Mouse (Mus musculus): ENCODE results near the gene Fyn. TPM values are rescaled to one million over a fixed set of nuclear protein-coding genes. Genes with fewer than 3 reads are reported as not detected.

The Fyn gene
- polyA plus RNA-seq (2015; fragmentation: Nextera tagmentation; extraction: Ambion mirVana), result 11.2 and 13.3 TPM in 2 replicates

GRCm38 (mm10) chr10:39368572-39369135, at the start of gene Fyn:
Fyn (plus strand) TSS chr10:39368855.
- ATAC-seq (ENCODE audit: extremely low read depth, insufficient number of reproducible peaks, low FRiP score, low TSS enrichment), result no peak
- no peaks in the 10 kb centered on the region for H3K9me3 ChIP-seq
- no peaks in the 10 kb centered on the region for H3K27me3 ChIP-seq (replicated peaks)
- peaks cover 45% of the 10 kb centered on the region for H3K4me1 ChIP-seq
- peak within 1 kb of the TSS; percentile 83 for H3K4me2 ChIP-seq
- H3K4me3 ChIP-seq, result peak within 1 kb of the TSS; percentile 82
- peak within 1 kb of the TSS; percentile 88 for H3K9ac ChIP-seq
- no peaks in the 10 kb centered on the region for H3K36me3 ChIP-seq
- 21% methylated on average over 8 of the region's 8 CpGs for WGBS
- peak within 1 kb of the TSS; percentile 89 for H3K27ac ChIP-seq (replicated peaks)

- peak overlapping the region; percentile 49; the same call in 1 of the 2 replicates for H3K27ac ChIP-seq (replicated peaks)
- ATAC-seq (ENCODE audit: extremely low read depth, insufficient number of reproducible peaks, low FRiP score, low TSS enrichment), result no peak; the same call in 1 of the 2 replicates
- peaks cover 24% of the 10 kb centered on the region for H3K4me1 ChIP-seq
- no peaks in the 10 kb centered on the region for H3K36me3 ChIP-seq
- WGBS, result 50% methylated on average over 17 of the region's 17 CpGs
- H3K9me3 ChIP-seq, result no peaks in the 10 kb centered on the region
- H3K27me3 ChIP-seq (replicated peaks), result no peaks in the 10 kb centered on the region
- H3K4me3 ChIP-seq, result no peak overlapping the region
- 0 out of 2 replicates have a peak overlapping the region, but pooled peaks have one; percentile 47 for H3K9ac ChIP-seq
- peak overlapping the region; percentile 47 for H3K4me2 ChIP-seq
Measured at GRCm38 (mm10) chr10:39320798-39321622, 47.6 kb upstream of the Fyn start.

GRCm38 (mm10) chr10:39321623-39321985, 47.1 kb upstream of the Fyn start:
- Histone ChIP-seq H3K27me3 (replicated peaks) (no peaks in the 10 kb centered on the region), H3K4me1 (peaks cover 25% of the 10 kb centered on the region), H3K36me3 (no peaks in the 10 kb centered on the region), H3K27ac (replicated peaks) (no peak overlapping the region; the same call in 1 of the 2 replicates), H3K9ac (0 out of 2 replicates have a peak overlapping the region, but pooled peaks have one; percentile 47), H3K9me3 (no peaks in the 10 kb centered on the region), H3K4me2 (peak overlapping the region; percentile 47), H3K4me3 (no peak overlapping the region)
- WGBS, result 68% methylated on average over 9 of the region's 9 CpGs
- no peak for ATAC-seq (ENCODE audit: extremely low read depth, insufficient number of reproducible peaks, low FRiP score, low TSS enrichment)

GRCm38 (mm10) chr10:39322143-39322542, 46.5 kb upstream of the Fyn start:
- 49% methylated on average over 4 of the region's 4 CpGs for WGBS
- H3K9ac ChIP-seq, result no peak overlapping the region
- H3K9me3 ChIP-seq, result no peaks in the 10 kb centered on the region
- H3K4me3 ChIP-seq, result no peak overlapping the region
- H3K4me1 ChIP-seq, result peaks cover 23% of the 10 kb centered on the region
- no peaks in the 10 kb centered on the region for H3K36me3 ChIP-seq
- no peak overlapping the region for H3K4me2 ChIP-seq
- H3K27ac ChIP-seq (replicated peaks), result no peak overlapping the region
- H3K27me3 ChIP-seq (replicated peaks), result no peaks in the 10 kb centered on the region
- no peak for ATAC-seq (ENCODE audit: extremely low read depth, insufficient number of reproducible peaks, low FRiP score, low TSS enrichment)

GRCm38 (mm10) chr10:39324291-39324690, 44.4 kb upstream of the Fyn start:
- H3K36me3 ChIP-seq, result no peaks in the 10 kb centered on the region
- no peak overlapping the region for H3K4me2 ChIP-seq
- no peak overlapping the region for H3K4me3 ChIP-seq
- H3K9me3 ChIP-seq, result no peaks in the 10 kb centered on the region
- no peak overlapping the region for H3K9ac ChIP-seq
- H3K27me3 ChIP-seq (replicated peaks), result no peaks in the 10 kb centered on the region
- H3K27ac ChIP-seq (replicated peaks), result no peak overlapping the region
- ATAC-seq (ENCODE audit: extremely low read depth, insufficient number of reproducible peaks, low FRiP score, low TSS enrichment), result no peak
- 78% methylated on average over 2 of the region's 2 CpGs for WGBS
- peaks cover 23% of the 10 kb centered on the region for H3K4me1 ChIP-seq

- H3K27ac ChIP-seq (replicated peaks), result no peak overlapping the region
- H3K4me1 ChIP-seq, result 0 out of 2 replicates have a peak, but pooled peaks cover 3% of the 10 kb centered on the region
- H3K9me3 ChIP-seq, result peaks cover 10% of the 10 kb centered on the region
- no peak overlapping the region for H3K4me3 ChIP-seq
- no peak overlapping the region for H3K4me2 ChIP-seq
- WGBS, result 76% methylated on average over 2 of the region's 2 CpGs
- ATAC-seq (ENCODE audit: extremely low read depth, insufficient number of reproducible peaks, low FRiP score, low TSS enrichment), result no peak
- H3K36me3 ChIP-seq, result no peaks in the 10 kb centered on the region
- H3K9ac ChIP-seq, result no peak overlapping the region
- H3K27me3 ChIP-seq (replicated peaks), result no peaks in the 10 kb centered on the region
Measured at GRCm38 (mm10) chr10:39328661-39329060, 40.0 kb upstream of the Fyn start.

GRCm38 (mm10) chr10:39334320-39334719, 34.3 kb upstream of the Fyn start:
- H3K27me3 ChIP-seq (replicated peaks), result no peaks in the 10 kb centered on the region
- 13% methylated on average over 3 of the region's 3 CpGs for WGBS
- ATAC-seq (ENCODE audit: extremely low read depth, insufficient number of reproducible peaks, low FRiP score, low TSS enrichment), result no peak
- H3K9ac ChIP-seq, result no peak overlapping the region
- peaks cover 10% of the 10 kb centered on the region for H3K9me3 ChIP-seq
- H3K4me3 ChIP-seq, result no peak overlapping the region
- 0 out of 2 replicates have a peak overlapping the region, but pooled peaks have one; percentile 6 for H3K4me2 ChIP-seq
- no peak overlapping the region for H3K27ac ChIP-seq (replicated peaks)
- peaks cover 12% of the 10 kb centered on the region for H3K4me1 ChIP-seq
- no peaks in the 10 kb centered on the region for H3K36me3 ChIP-seq

GRCm38 (mm10) chr10:39335880-39336279, 32.8 kb upstream of the Fyn start:
- Histone ChIP-seq H3K4me3 (no peak overlapping the region), H3K4me1 (peaks cover 12% of the 10 kb centered on the region), H3K4me2 (no peak overlapping the region), H3K9me3 (peaks cover 10% of the 10 kb centered on the region), H3K27ac (replicated peaks) (no peak overlapping the region), H3K9ac (no peak overlapping the region), H3K36me3 (no peaks in the 10 kb centered on the region), H3K27me3 (replicated peaks) (no peaks in the 10 kb centered on the region)
- no peak for ATAC-seq (ENCODE audit: extremely low read depth, insufficient number of reproducible peaks, low FRiP score, low TSS enrichment)

GRCm38 (mm10) chr10:39339189-39339968, 29.3 kb upstream of the Fyn start:
- Histone ChIP-seq H3K9ac (no peak overlapping the region), H3K27ac (replicated peaks) (no peak overlapping the region), H3K27me3 (replicated peaks) (no peaks in the 10 kb centered on the region), H3K4me2 (no peak overlapping the region), H3K36me3 (no peaks in the 10 kb centered on the region), H3K4me3 (no peak overlapping the region), H3K4me1 (peaks cover 6% of the 10 kb centered on the region), H3K9me3 (no peaks in the 10 kb centered on the region)
- WGBS, result 54% methylated on average over 2 of the region's 2 CpGs
- no peak for ATAC-seq (ENCODE audit: extremely low read depth, insufficient number of reproducible peaks, low FRiP score, low TSS enrichment)

GRCm38 (mm10) chr10:39339969-39340236, 28.8 kb upstream of the Fyn start:
- Histone ChIP-seq H3K9ac (no peak overlapping the region), H3K27ac (replicated peaks) (no peak overlapping the region), H3K4me2 (no peak overlapping the region), H3K4me1 (peaks cover under 1% of the 10 kb centered on the region), H3K36me3 (no peaks in the 10 kb centered on the region), H3K27me3 (replicated peaks) (no peaks in the 10 kb centered on the region), H3K9me3 (no peaks in the 10 kb centered on the region), H3K4me3 (no peak overlapping the region)
- ATAC-seq (ENCODE audit: extremely low read depth, insufficient number of reproducible peaks, low FRiP score, low TSS enrichment), result no peak
- WGBS, result 80% methylated on average over 2 of the region's 2 CpGs

- Histone ChIP-seq H3K36me3 (no peaks in the 10 kb centered on the region), H3K27me3 (replicated peaks) (no peaks in the 10 kb centered on the region), H3K9ac (no peak overlapping the region), H3K4me2 (no peak overlapping the region), H3K4me1 (no peaks in the 10 kb centered on the region), H3K27ac (replicated peaks) (no peak overlapping the region), H3K4me3 (no peak overlapping the region), H3K9me3 (no peaks in the 10 kb centered on the region)
- no peak for ATAC-seq (ENCODE audit: extremely low read depth, insufficient number of reproducible peaks, low FRiP score, low TSS enrichment)
- 71% methylated on average over 1 of the region's 1 CpGs for WGBS
Measured at GRCm38 (mm10) chr10:39343551-39343950, 25.1 kb upstream of the Fyn start.

All from heart, embryonic 13.5 days (tissue).